Mouse (Mus musculus) frontal cortex, postnatal 36 days (tissue): ENCODE results near the gene Tmppe.

Experiments
- DNase-seq, 2 experiments: peaks; one replicate each; pipeline ENCODE4 v3.0.0; 2022; ENCODE audit warnings: low spot score in 2 of 2

Tmppe gene

DNA sequence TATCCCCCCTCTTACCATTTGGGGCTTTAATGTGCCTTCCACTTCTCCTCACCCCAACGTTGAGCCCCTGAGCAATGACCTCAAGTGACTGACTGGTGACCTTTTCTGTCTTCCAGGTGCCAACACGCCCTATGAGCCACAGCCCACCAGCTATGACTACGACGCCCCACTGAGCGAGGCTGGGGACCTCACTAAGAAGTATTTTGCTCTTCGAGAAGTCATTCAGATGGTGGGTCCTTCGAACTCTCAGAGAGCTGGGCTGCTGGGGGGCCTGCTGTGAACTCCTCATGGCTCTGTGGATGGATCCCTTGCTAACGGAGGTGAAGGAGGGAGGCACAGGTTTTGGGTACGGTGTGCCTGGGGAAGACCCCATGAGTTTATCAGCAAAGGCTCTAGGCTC lies 42.0 kb downstream of the Tmppe start:
- DNase-seq = no peak

DNA sequence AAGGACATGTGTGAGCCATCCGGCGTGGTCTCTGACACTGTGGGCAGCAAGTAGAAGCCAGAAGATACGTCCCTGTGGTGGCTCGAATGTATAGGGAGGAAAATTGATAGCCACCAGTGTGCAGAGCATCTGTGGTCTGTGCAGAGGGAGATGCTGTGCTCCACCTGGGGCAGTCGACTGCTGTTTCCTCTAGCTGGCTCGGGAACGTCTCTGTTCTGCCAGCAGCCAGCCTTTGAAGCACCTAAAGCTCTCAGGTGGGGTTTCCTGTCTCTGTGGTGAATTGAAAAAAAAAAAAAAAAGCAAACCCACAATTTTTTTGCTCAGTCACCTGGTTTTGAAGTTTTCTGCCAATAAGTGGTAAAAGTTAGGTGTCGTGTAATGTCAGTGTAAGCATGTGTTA lies 42.4 kb downstream of the Tmppe start:
- no peak for DNase-seq

DNA sequence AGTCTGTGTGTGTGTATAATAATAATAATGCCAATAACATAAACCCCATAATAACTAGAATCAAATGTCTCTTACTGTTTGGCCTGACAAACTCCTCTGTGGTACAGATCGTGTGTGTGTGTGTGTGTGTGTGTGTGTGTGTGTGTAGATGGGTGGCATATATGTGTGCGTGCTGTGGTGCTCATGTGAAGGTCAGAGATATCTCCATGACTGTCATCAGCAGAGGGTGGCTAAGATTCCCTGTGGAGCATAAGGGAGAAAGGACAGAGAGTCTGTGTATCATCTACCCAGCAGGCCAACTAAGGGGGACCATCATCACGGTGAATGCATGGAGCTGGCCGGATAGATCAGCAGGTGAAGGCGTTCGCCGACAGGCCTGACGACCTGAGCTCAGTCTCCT lies 46.0 kb downstream of the Tmppe start:
- no peak for DNase-seq

DNA sequence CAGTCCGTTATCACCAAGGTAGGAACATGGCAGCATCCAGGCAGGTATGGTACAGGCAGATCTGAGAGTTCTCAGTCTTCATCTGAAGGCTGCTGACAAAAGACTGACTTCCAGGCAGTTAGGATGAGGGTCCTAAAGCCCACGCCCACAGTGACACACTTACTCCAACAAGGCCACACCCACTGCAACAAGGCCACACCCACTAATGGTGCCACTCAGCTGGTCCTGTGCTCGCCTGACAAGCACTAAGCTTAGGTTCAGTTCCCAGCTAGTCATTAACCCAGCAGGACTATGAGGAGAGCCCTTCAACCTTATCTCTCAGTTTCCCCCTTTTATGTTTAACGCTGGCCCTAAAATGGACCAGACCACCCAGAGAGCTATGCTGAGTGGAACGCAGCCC lies 47.8 kb downstream of the Tmppe start:
- no peak for DNase-seq

DNA sequence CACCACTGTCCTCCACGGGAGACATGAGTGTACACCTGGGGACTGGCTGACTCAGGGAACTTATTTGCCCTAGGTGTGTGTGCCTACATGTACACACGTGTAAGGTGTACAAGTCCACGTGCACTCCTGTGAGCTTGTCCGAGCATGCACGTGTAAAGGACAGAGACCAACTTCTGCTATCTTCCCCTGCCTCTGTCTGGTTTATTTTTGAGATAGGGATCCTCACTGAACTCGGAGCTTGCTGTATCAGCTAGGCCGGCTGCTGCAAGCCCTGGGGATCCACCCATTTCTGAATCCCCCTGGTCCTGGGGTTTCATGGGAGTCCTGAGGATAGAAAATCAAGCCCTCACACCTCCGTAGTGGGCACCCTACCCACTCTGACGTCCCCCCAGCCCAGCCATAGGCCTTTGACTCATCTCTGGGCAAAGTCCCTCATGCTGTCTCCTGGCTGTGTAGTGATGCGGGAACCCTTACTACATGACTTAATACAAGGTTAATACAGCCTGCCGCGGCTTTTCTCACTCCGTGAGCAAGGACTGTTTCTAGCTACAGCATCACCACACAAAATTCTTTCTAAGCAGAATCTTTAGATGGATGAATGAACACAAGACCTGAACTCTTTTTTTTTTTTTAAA lies 48.3 kb downstream of the Tmppe start:
- no peak for DNase-seq

DNA sequence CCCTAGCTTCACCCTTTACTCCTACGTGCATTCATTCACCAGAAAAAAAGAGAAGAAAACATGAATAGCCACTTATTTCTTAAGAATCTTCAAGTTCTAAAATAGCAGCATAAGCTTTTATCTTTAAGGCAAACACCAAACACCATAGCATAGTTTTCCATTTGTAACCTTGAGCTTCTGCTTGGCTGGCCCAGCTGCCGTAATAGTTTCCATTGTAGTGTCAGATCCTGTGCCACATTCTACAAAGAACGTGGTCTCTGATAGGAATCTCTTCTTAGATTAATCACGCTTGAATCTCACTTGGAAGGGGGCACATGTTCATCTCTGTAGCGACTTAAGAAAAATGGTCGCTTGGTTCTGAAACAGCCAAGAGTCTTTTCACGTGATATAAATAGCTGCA lies 50.7 kb downstream of the Tmppe start:
- no peak for DNase-seq

DNA sequence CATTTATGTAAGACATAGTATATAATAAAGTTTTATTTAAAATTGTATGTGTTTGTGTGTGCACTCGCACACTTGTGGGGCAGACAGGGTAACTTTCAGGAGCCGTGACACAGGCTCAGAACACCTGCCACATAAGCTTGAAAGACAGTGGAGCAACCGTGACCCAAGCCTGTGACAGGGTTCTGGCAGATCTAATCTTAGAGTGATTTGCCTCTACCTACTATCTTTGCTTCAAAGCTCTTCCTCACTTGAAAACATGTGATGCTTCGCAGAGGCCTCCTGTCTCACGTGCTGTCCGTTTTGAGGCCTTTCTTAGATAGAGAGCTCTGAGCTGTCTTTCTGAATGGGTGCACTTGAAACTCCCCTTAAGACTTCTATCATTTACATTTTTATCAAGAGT lies 51.5 kb downstream of the Tmppe start:
- DNase-seq = no peak

DNA sequence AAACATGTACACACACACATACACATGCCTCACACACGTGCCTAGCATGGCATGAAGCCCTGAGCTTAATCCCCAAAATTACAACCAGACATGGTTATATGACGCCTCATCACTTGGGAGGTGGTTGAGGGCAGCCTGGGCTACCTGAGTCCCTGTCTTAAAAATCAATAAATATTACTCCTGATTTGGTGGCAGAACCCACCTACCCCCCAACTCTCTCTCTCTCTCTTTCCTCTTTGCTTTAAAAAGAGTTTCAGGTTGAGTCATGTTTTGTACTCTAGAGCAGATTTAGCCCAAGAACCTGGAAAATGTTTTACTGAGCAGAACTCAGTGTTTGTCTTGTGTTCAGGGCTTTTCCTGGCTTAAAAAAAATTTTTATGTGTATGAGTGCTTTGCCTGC lies 54.5 kb downstream of the Tmppe start:
- no peak for DNase-seq
